Mouse (Mus musculus) CD4-positive, CD25-positive, alpha-beta regulatory T cell, adult 2 months (primary cell): ENCODE data around the gene Pcp4.
"Not testable (repeated sequence)": the region's sequence is repeated elsewhere in the genome, so short reads cannot be mapped to it uniquely, and the experiment has no call there.

ENCODE experiments used
- DNase-seq: peaks from one replicate; pipeline ENCODE4 v3.0.0-alpha.2; 2012; ENCODE audit warnings: low read depth, low spot score

Pcp4 gene

GRCm38 (mm10) chr16:96467445-96467844 lies at the start of gene Pcp4:
Gene Pcp4, plus strand, starts transcription at chr16:96467606.
- DNase-seq, result peak; percentile 64

GRCm38 (mm10) chr16:96425044-96425443 lies 42.4 kb upstream of the Pcp4 start:
- no peak for DNase-seq

- no peak for DNase-seq
These were observed 40.7 kb upstream of the Pcp4 start for GRCm38 (mm10) chr16:96426671-96427070.

GRCm38 (mm10) chr16:96429046-96429445 lies 38.4 kb upstream of the Pcp4 start:
- DNase-seq, result no peak

GRCm38 (mm10) chr16:96433266-96433665 lies 34.1 kb upstream of the Pcp4 start:
- DNase-seq, result no peak

- no peak for DNase-seq
These were observed 33.2 kb upstream of the Pcp4 start for GRCm38 (mm10) chr16:96434024-96434785.

- no peak for DNase-seq
These were observed 28.5 kb upstream of the Pcp4 start for GRCm38 (mm10) chr16:96438946-96439345.

GRCm38 (mm10) chr16:96439682-96440081 lies 27.7 kb upstream of the Pcp4 start:
- no peak for DNase-seq

- no peak for DNase-seq
These were observed 26.5 kb upstream of the Pcp4 start for GRCm38 (mm10) chr16:96440871-96441270.

- DNase-seq, result no peak
These were observed 25.6 kb upstream of the Pcp4 start for GRCm38 (mm10) chr16:96441826-96442225.

GRCm38 (mm10) chr16:96443468-96443867 lies 23.9 kb upstream of the Pcp4 start, which contains the start of gene Itgb2l:
Gene Itgb2l, minus strand, starts transcription at chr16:96443619.
- DNase-seq, result no peak

- DNase-seq, result not testable (repeated sequence)
These were observed 16.5 kb upstream of the Pcp4 start for GRCm38 (mm10) chr16:96450871-96451270.

- DNase-seq, result no peak
These were observed 13.3 kb upstream of the Pcp4 start for GRCm38 (mm10) chr16:96454086-96454485.

GRCm38 (mm10) chr16:96457612-96458011 lies 9.8 kb upstream of the Pcp4 start:
- DNase-seq, result no peak

- no peak for DNase-seq
These were observed 8.1 kb upstream of the Pcp4 start for GRCm38 (mm10) chr16:96459356-96459755.

GRCm38 (mm10) chr16:96460788-96461187 lies 6.6 kb upstream of the Pcp4 start:
- DNase-seq, result no peak

- no peak for DNase-seq
These were observed 605 bp downstream of the Pcp4 start for GRCm38 (mm10) chr16:96468011-96468410.

- DNase-seq, result no peak
These were observed 1.3 kb downstream of the Pcp4 start for GRCm38 (mm10) chr16:96468698-96469097.

- DNase-seq, result peak; percentile 7
These were observed 2.2 kb downstream of the Pcp4 start for GRCm38 (mm10) chr16:96469640-96470039.

- DNase-seq, result no peak
These were observed 5.0 kb downstream of the Pcp4 start for GRCm38 (mm10) chr16:96472361-96472760.

GRCm38 (mm10) chr16:96472816-96473215 lies 5.4 kb downstream of the Pcp4 start:
- no peak for DNase-seq

GRCm38 (mm10) chr16:96474185-96474584 lies 6.8 kb downstream of the Pcp4 start:
- no peak for DNase-seq

- DNase-seq, result no peak
These were observed 14.4 kb downstream of the Pcp4 start for GRCm38 (mm10) chr16:96481791-96482190.
